ENCODE assay signal across 8 mouse cellular contexts in genomic region chr15:99596056-99596687, GRCm38 (mm10). TPM values are rescaled to one million over a fixed set of nuclear protein-coding genes. Genes with fewer than 3 reads are reported as not detected.
DNase-seq lines count a peak whose midpoint lies in the region; ATAC-seq lines count a peak whose summit lies in the region.

No protein-coding gene starts in this region.

- no peaks in the 10 kb centered on the region for H3K36me3 ChIP-seq in embryonic facial prominence, embryonic 10.5 days (replicated peaks)
- no peaks in the 10 kb centered on the region for H3K36me3 ChIP-seq in limb, embryonic 10.5 days
- H3K36me3 ChIP-seq in midbrain, embryonic 14.5 days (ENCODE audit: control insufficient read depth, insufficient read depth, low read length), result no peaks in the 10 kb centered on the region

- H3K27ac ChIP-seq in embryonic facial prominence, embryonic 10.5 days (replicated peaks), result peak overlapping the region; percentile 35; the same call in 1 of the 2 replicates
- no peak overlapping the region for H3K27ac ChIP-seq in limb, embryonic 10.5 days
- H3K27ac ChIP-seq in midbrain, embryonic 14.5 days (replicated peaks; ENCODE audit: low read depth, low read length), result peak overlapping the region; percentile 63; the same call in 1 of the 2 replicates

- H3K9me3 ChIP-seq in embryonic facial prominence, embryonic 10.5 days, result no peaks in the 10 kb centered on the region
- H3K9me3 ChIP-seq in limb, embryonic 10.5 days (replicated peaks), result no peaks in the 10 kb centered on the region
- H3K9me3 ChIP-seq in midbrain, embryonic 14.5 days (ENCODE audit: control insufficient read depth, low read length), result no peaks in the 10 kb centered on the region

- no peak overlapping the region for H3K4me3 ChIP-seq in embryonic facial prominence, embryonic 10.5 days
- H3K4me3 ChIP-seq in limb, embryonic 10.5 days, result no peak overlapping the region
- no peak overlapping the region for H3K4me3 ChIP-seq in midbrain, embryonic 14.5 days (replicated peaks; ENCODE audit: low read depth, low read length)

- peak overlapping the region; percentile 28 for H3K4me2 ChIP-seq in midbrain, embryonic 14.5 days (ENCODE audit: low read length)

- ATAC-seq in midbrain, embryonic 14.5 days (ENCODE audit: low FRiP score, low TSS enrichment), result peak; percentile 79

- 1% methylated on average over 7 of the region's 7 CpGs for WGBS in embryonic facial prominence, embryonic 10.5 days
- WGBS in limb, embryonic 10.5 days, result 1% methylated on average over 7 of the region's 7 CpGs
- 0% methylated on average over 7 of the region's 7 CpGs for WGBS in midbrain, embryonic 14.5 days

- peaks cover 48% of the 10 kb centered on the region for H3K4me1 ChIP-seq in embryonic facial prominence, embryonic 10.5 days
- peaks cover 28% of the 10 kb centered on the region for H3K4me1 ChIP-seq in limb, embryonic 10.5 days
- peaks cover 23% of the 10 kb centered on the region for H3K4me1 ChIP-seq in midbrain, embryonic 14.5 days (ENCODE audit: control insufficient read depth, insufficient read depth, low read length)

- DNase-seq in urinary bladder, adult 18-20 months (ENCODE audit: low spot score in 2 of 2), result peak; percentile 62 to 64
- DNase-seq in urinary bladder, postnatal 10 days (ENCODE audit: low spot score), result no peak
- DNase-seq in embryonic facial prominence, embryonic 10.5 days (ENCODE audit: low spot score), result peak; percentile 91
- DNase-seq in heart, adult 11 months, result peak; percentile 96
- peak; percentile 82 for DNase-seq in kidney, adult 18-20 months
- DNase-seq in limb, embryonic 10.5 days (ENCODE audit: low spot score), result peak; percentile 96
- DNase-seq in midbrain, embryonic 14.5 days, result peak; percentile 92
- peak; percentile 60 for DNase-seq in spleen, adult 12 weeks (ENCODE audit: low spot score)

- H3K9ac ChIP-seq in midbrain, embryonic 14.5 days (replicated peaks; ENCODE audit: low read length), result 0 out of 2 replicates have a peak overlapping the region, but pooled peaks have one; percentile 9

- peaks cover 96% of the 10 kb centered on the region for H3K27me3 ChIP-seq in embryonic facial prominence, embryonic 10.5 days (replicated peaks; ENCODE audit: low read depth, poor library complexity, severe bottlenecking)
- peaks cover 90% of the 10 kb centered on the region for H3K27me3 ChIP-seq in limb, embryonic 10.5 days (ENCODE audit: low read depth, poor library complexity, severe bottlenecking)
- peaks cover 29% of the 10 kb centered on the region for H3K27me3 ChIP-seq in midbrain, embryonic 14.5 days (ENCODE audit: control insufficient read depth, insufficient read depth, low read length)

RNA-seq across cellular contexts. Expression of gene Aqp6, which starts 5.0 kb away (rescaled TPM):
- polyA plus RNA-seq in embryonic facial prominence, embryonic 10.5 days (2016; fragmentation: Nextera tagmentation; extraction: Ambion mirVana), result 0.10 TPM in 1 of 2 replicates, not detected in the other
- polyA plus RNA-seq in limb, embryonic 10.5 days (2016; fragmentation: Nextera tagmentation; extraction: Ambion mirVana), result not detected in 2 replicates
- polyA plus RNA-seq in midbrain, embryonic 14.5 days (2014; fragmentation: Nextera tagmentation; extraction: Ambion mirVana), result 0.93 and 1.1 TPM in 2 replicates

RNA-seq across cellular contexts. Expression of gene Aqp5, which starts 5.6 kb away (rescaled TPM):
- polyA plus RNA-seq in embryonic facial prominence, embryonic 10.5 days (2016; fragmentation: Nextera tagmentation; extraction: Ambion mirVana), result 0.10 TPM in 1 of 2 replicates, not detected in the other
- polyA plus RNA-seq in limb, embryonic 10.5 days (2016; fragmentation: Nextera tagmentation; extraction: Ambion mirVana), result not detected in 2 replicates
- polyA plus RNA-seq in midbrain, embryonic 14.5 days (2014; fragmentation: Nextera tagmentation; extraction: Ambion mirVana), result 0.70 and 3.0 TPM in 2 replicates

RNA-seq across cellular contexts. Expression of gene Aqp2, which starts 17.3 kb away (rescaled TPM):
- not detected in 2 replicates for polyA plus RNA-seq in embryonic facial prominence, embryonic 10.5 days (2016; fragmentation: Nextera tagmentation; extraction: Ambion mirVana)
- not detected in 2 replicates for polyA plus RNA-seq in limb, embryonic 10.5 days (2016; fragmentation: Nextera tagmentation; extraction: Ambion mirVana)
- not detected in 2 replicates for polyA plus RNA-seq in midbrain, embryonic 14.5 days (2014; fragmentation: Nextera tagmentation; extraction: Ambion mirVana)

RNA-seq across cellular contexts. Expression of gene Racgap1, which starts 55.3 kb away (rescaled TPM):
- 146 TPM in 2 replicates for polyA plus RNA-seq in embryonic facial prominence, embryonic 10.5 days (2016; fragmentation: Nextera tagmentation; extraction: Ambion mirVana)
- polyA plus RNA-seq in limb, embryonic 10.5 days (2016; fragmentation: Nextera tagmentation; extraction: Ambion mirVana), result 128 and 138 TPM in 2 replicates
- polyA plus RNA-seq in midbrain, embryonic 14.5 days (2014; fragmentation: Nextera tagmentation; extraction: Ambion mirVana), result 42.2 and 64.0 TPM in 2 replicates
